Mouse (Mus musculus): ENCODE results near the gene Fem1b.

GRCm38 (mm10) chr9:62817828-62818614 is 6.3 kb upstream of the Fem1b start:
- TF ChIP-seq TAL1 (IDR thresholded peaks at IDR 0.05; ENCODE audit: low read length) (no peak), GATA1 (IDR thresholded peaks at IDR 0.05; ENCODE audit: low read length) (no peak)

Data from erythroblast, embryonic 14.5 days (primary cell).